Mouse (Mus musculus) liver, embryonic 14.5 days (tissue): Measurements from ENCODE around the gene Hspa1b. TPM values are rescaled to one million over a fixed set of nuclear protein-coding genes. Genes with fewer than 3 reads are reported as not detected.
"Not testable (repeated sequence)": the region's sequence is repeated elsewhere in the genome, so short reads cannot be mapped to it uniquely, and the experiment has no call there.

Source experiments
- ATAC-seq: fragments of 200-750 bp; cut with Nextera tagmentation; 2 replicates; pipeline ENCODE4 v1.8.0; 2017; ENCODE audit warnings: moderate number of reproducible peaks, mild to moderate bottlenecking, moderate library complexity; ENCODE audit not compliant: insufficient read depth
- DNase-seq, 3 experiments: peaks; one replicate each; pipeline ENCODE4 v3.0.0-alpha.2; 2012 to 2013; ENCODE audit warnings: low read depth in 3 of 3, low spot score in 3 of 3
- H3K27ac ChIP-seq: fragments of 300-500 bp; sonication (generic); 2 replicates; pipeline ENCODE4 v1.5.1; 2014; ENCODE audit warnings: moderate library complexity, mild to moderate bottlenecking, control low read depth, inconsistent platforms
- H3K27me3 ChIP-seq: fragments of 300-500 bp; sonication (generic); 2 replicates; pipeline ENCODE4 v1.6.1; 2014; ENCODE audit warnings: mild to moderate bottlenecking, low read length, moderate library complexity; ENCODE audit not compliant: control insufficient read depth, insufficient read depth
- H3K36me3 ChIP-seq: fragments of 300-500 bp; sonication (generic); replicated peaks from 2 replicates; pipeline ENCODE4 v1.6.1; 2014; ENCODE audit warnings: low read depth; ENCODE audit not compliant: control insufficient read depth, insufficient read depth
- H3K4me1 ChIP-seq, 2 experiments: fragments of 200-500 bp in 1 of 2; fragments of 300-500 bp in 1 of 2; sonication (generic) in 1 of 2; replicated peaks; 2 replicates each; pipeline ENCODE4 v1.6.1; 2012 to 2014; ENCODE audit warnings: antibody characterized with exemption in 1 of 2, inconsistent platforms in 1 of 2, low read length in 1 of 2; ENCODE audit not compliant: control insufficient read depth in 2 of 2, insufficient read depth in 2 of 2
- H3K4me2 ChIP-seq: fragments of 300-500 bp; sonication (generic); 2 replicates; pipeline ENCODE4 v1.6.1; 2014; ENCODE audit warnings: low read depth, mild to moderate bottlenecking, control low read depth, moderate library complexity
- H3K4me3 ChIP-seq, 2 experiments: fragments of 200-500 bp in 1 of 2; fragments of 300-500 bp in 1 of 2; sonication (generic) in 1 of 2; 2 replicates each; pipeline ENCODE4 v1.5.1; 2012 to 2014; ENCODE audit warnings: low read depth in 2 of 2, low read length in 2 of 2, mild to moderate bottlenecking in 2 of 2, control low read depth in 1 of 2, inconsistent platforms in 1 of 2, moderate library complexity in 1 of 2; ENCODE audit not compliant: insufficient read depth in 1 of 2
- H3K9ac ChIP-seq: fragments of 300-500 bp; sonication (generic); replicated peaks from 2 replicates; pipeline ENCODE4 v1.6.1; 2014; ENCODE audit warnings: mild to moderate bottlenecking, control low read depth, moderate library complexity
- H3K9me3 ChIP-seq: fragments of 300-500 bp; sonication (generic); 2 replicates; pipeline ENCODE4 v1.6.1; 2016; ENCODE audit warnings: low read length, mixed read lengths; ENCODE audit not compliant: control insufficient read depth
- CTCF ChIP-seq: IDR thresholded peaks from 2 replicates; pipeline ENCODE4 v1.5.1; 2016; ENCODE audit warnings: antibody characterized with exemption, low read depth, control low read depth
- EP300 ChIP-seq: IDR thresholded peaks from 2 replicates; pipeline ENCODE4 v1.6.1; 2016; ENCODE audit warnings: antibody characterized with exemption, low read depth
- WGBS: fragments of 180-500 bp; shearing (Covaris S2); extraction: QIAGEN DNeasy Blood & Tissue Kit; methylation state at CpG from one replicate; pipeline ENCODE4 v1.1.7; 2014; ENCODE audit not compliant: insufficient replicate concordance; 5-methylcytosine and 5-hydroxymethylcytosine counted together
- polyA plus RNA-seq, 2 experiments: library from polyadenylated mRNA; depleted of rRNA in 1 of 2; stranded (reverse) in 1 of 2; unstranded in 1 of 2; fragments of >200 nt; fragmentation: Nextera tagmentation in 1 of 2; extraction: Ambion mirVana in 1 of 2; gene quantifications; 2 replicates each; pipeline versions ENCODE4 v1.2.1 to v1.2.3; 2012 to 2014

Hspa1b gene
- polyA plus RNA-seq, 2 experiments, result 1.5 TPM; not detected in 1

DNA sequence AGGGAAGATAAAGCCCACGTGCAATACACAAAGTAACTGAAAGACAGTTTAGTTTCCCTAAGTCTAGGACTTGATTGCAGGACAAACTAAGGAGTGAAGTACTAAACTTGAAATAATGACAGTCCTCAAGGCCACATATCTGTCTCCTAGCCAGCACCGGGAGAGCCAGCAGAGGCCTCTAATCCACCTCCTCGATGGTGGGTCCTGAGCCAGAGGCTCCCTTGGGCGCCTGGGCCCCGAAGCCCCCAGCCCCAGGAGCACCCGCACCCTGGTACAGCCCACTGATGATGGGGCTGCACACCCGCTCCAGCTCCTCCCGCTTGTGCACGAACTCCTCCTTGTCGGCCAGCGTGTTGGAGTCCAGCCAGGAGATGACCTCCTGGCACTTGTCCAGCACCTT is 10.8 kb upstream of the Hspa1b start, which contains the start of gene Gm20481:
Gene Gm20481, plus strand, starts transcription at position 91 of the 400 bp plus-strand sequence.
- H3K4me1 ChIP-seq, H3K4me3 ChIP-seq, H3K36me3 ChIP-seq, H3K9ac ChIP-seq, H3K27ac ChIP-seq, ATAC-seq, DNase-seq, H3K4me2 ChIP-seq, H3K9me3 ChIP-seq: not testable (repeated sequence)
- WGBS, result 49% methylated on average over 7 of the region's 11 CpGs
- peaks cover 26% of the 10 kb centered on the region for H3K27me3 ChIP-seq

GRCm38 (mm10) chr17:34965627-34966026 is 6.6 kb upstream of the Hspa1b start:
- Histone ChIP-seq H3K9me3 (no peaks in the 10 kb centered on the region), H3K4me2 (no peak overlapping the region), H3K4me3 (no peak overlapping the region), H3K27ac (no peak overlapping the region), H3K4me1 (no peaks in the 10 kb centered on the region), H3K27me3 (peaks cover 32% of the 10 kb centered on the region), H3K36me3 (no peaks in the 10 kb centered on the region), H3K9ac (no peak overlapping the region)
- TF ChIP-seq CTCF, result no peak
- no peak for TF ChIP-seq EP300
- DNase-seq (no peak), ATAC-seq (no peak)
- 37% methylated on average over 5 of the region's 5 CpGs for WGBS

DNA sequence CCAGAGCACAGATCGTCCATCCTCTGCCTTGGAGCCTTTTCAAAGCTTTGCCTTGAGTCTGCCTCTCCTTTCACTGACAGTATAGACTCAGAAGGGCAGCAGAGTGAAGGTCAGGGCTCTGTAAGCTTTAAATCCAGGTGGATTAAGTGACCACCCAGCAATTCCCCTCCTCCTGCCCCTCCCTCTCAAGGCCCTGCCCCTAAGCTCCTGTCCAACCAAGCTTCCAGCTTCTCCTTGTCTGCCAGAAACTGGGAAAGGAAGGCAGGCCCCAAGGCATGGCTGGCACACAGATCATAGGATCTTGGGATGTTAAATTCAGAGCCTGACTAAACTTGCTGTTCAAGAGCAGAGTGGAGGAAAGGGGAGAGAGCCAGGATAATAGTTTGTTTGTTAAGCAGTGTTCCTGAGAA is 5.6 kb upstream of the Hspa1b start:
- ATAC-seq, result no peak
- no peak for DNase-seq
- H3K27ac ChIP-seq, result no peak overlapping the region
- TF ChIP-seq EP300, result no peak
- no peak for TF ChIP-seq CTCF
- no peaks in the 10 kb centered on the region for H3K9me3 ChIP-seq
- H3K4me2 ChIP-seq, result no peak overlapping the region
- no peaks in the 10 kb centered on the region for H3K36me3 ChIP-seq
- 35% methylated on average over 1 of the region's 1 CpGs for WGBS
- peaks cover 7% of the 10 kb centered on the region in 2 experiments for H3K4me1 ChIP-seq
- no peak overlapping the region for H3K9ac ChIP-seq
- H3K27me3 ChIP-seq, result peaks cover 28% of the 10 kb centered on the region
- H3K4me3 ChIP-seq, result no peak overlapping the region

GRCm38 (mm10) chr17:34962841-34963240 is 3.8 kb upstream of the Hspa1b start:
- Histone ChIP-seq H3K4me2 (no peak overlapping the region), H3K9me3 (no peaks in the 10 kb centered on the region), H3K36me3 (no peaks in the 10 kb centered on the region), H3K9ac (no peak overlapping the region), H3K27ac (no peak overlapping the region), H3K4me1 (peaks cover 9 to 10% of the 10 kb centered on the region in 2 experiments), H3K4me3 (no peak overlapping the region), H3K27me3 (peaks cover 12% of the 10 kb centered on the region)
- ATAC-seq (no peak), DNase-seq (no peak)
- TF ChIP-seq CTCF, result no peak
- no peak for TF ChIP-seq EP300
- 38% methylated on average over 1 of the region's 1 CpGs for WGBS

DNA sequence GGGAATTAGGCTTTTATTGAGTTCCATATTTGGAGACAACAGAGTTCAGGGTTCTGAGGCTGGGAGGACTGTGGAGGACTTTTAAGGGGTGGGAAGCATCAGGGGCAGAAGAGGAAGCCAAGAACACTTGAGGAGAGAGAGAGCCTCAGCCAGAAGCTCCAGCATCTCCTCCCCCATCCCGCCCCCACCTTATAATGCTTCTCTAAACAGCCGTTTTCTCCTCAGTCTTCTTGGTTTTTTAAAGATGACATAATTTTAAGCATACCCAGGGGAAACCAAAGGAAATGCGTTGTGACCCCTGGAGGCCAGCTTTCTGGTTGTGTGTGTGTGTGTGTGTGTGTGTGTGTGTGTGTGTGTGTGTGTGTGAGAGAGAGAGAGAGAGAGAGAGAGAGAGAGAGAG is 3.1 kb upstream of the Hspa1b start:
- Histone ChIP-seq H3K4me1 (peaks cover 9 to 10% of the 10 kb centered on the region in 2 experiments), H3K4me2 (no peak overlapping the region), H3K27me3 (peaks cover 14% of the 10 kb centered on the region), H3K9ac (no peak overlapping the region), H3K36me3 (no peaks in the 10 kb centered on the region), H3K4me3 (no peak overlapping the region), H3K27ac (no peak overlapping the region), H3K9me3 (no peaks in the 10 kb centered on the region)
- WGBS, result 13% methylated on average over 3 of the region's 3 CpGs
- DNase-seq, result no peak
- ATAC-seq, result no peak
- TF ChIP-seq EP300 (no peak), CTCF (no peak)
